Mouse (Mus musculus) MEL (cell line): ENCODE measurements around the gene Hmbs. TPM values are rescaled to one million over a fixed set of nuclear protein-coding genes. Genes with fewer than 3 reads are reported as not detected.
A peak's percentile ranks its signal among the peaks of the same experiment; 100 is the strongest.
"Not testable (repeated sequence)": the region's sequence is repeated elsewhere in the genome, so short reads cannot be mapped to it uniquely, and the experiment has no call there.

Experiments
- DNase-seq: peaks from one replicate; pipeline ENCODE4 v3.0.0; 2011; ENCODE audit warnings: low read depth, low spot score
- H3K27ac ChIP-seq: 2 replicates; pipeline ENCODE4 v1.5.1; 2012; ENCODE audit warnings: low read depth, mild to moderate bottlenecking, control low read depth, low read length, moderate library complexity; ENCODE audit not compliant: control insufficient read depth
- H3K27me3 ChIP-seq, 2 experiments: fragments of 150-350 bp in 1 of 2; sonication (generic) in 1 of 2; 2 replicates each; pipeline ENCODE4 v1.6.1; 2012; ENCODE audit warnings: low read length in 2 of 2, mild to moderate bottlenecking in 2 of 2, improper control_type of control experiment in 1 of 2, moderate library complexity in 1 of 2; ENCODE audit not compliant: insufficient read depth in 2 of 2, control insufficient read depth in 1 of 2
- H3K36me3 ChIP-seq, 2 experiments: 2 replicates each; pipeline ENCODE4 v1.6.1; 2012 to 2014; ENCODE audit warnings: low read length in 2 of 2, improper control_type of control experiment in 1 of 2, inconsistent platforms in 1 of 2, mild to moderate bottlenecking in 1 of 2; ENCODE audit not compliant: insufficient read depth in 2 of 2, control insufficient read depth in 1 of 2
- H3K4me1 ChIP-seq, 2 experiments: fragments of 150-350 bp in 1 of 2; sonication (generic) in 1 of 2; 2 replicates each; pipeline ENCODE4 v1.6.1; 2012; ENCODE audit warnings: low read length in 2 of 2, improper control_type of control experiment in 1 of 2, mild to moderate bottlenecking in 1 of 2; ENCODE audit not compliant: insufficient read depth in 2 of 2, control insufficient read depth in 1 of 2
- H3K4me3 ChIP-seq, 2 experiments: fragments of 150-350 bp in 1 of 2; sonication (generic) in 1 of 2; 2 replicates each; pipeline ENCODE4 v1.5.1; 2012; ENCODE audit warnings: low read depth in 2 of 2, low read length in 2 of 2, mild to moderate bottlenecking in 2 of 2, moderate library complexity in 2 of 2, control low read depth in 1 of 2, improper control_type of control experiment in 1 of 2; ENCODE audit not compliant: control insufficient read depth in 1 of 2, insufficient read depth in 1 of 2
- H3K79me2 ChIP-seq: 2 replicates; pipeline ENCODE4 v1.6.1; 2012; ENCODE audit warnings: mild to moderate bottlenecking, low read length, moderate library complexity; ENCODE audit not compliant: control insufficient read depth, poor library complexity, insufficient read depth
- H3K9ac ChIP-seq: 2 replicates; pipeline ENCODE4 v1.6.1; 2012; ENCODE audit warnings: low read depth, mild to moderate bottlenecking, control low read depth, low read length, moderate library complexity; ENCODE audit not compliant: control insufficient read depth, poor library complexity, severe bottlenecking
- H3K9me3 ChIP-seq: fragments of 150-350 bp; sonication (generic); replicated peaks from 2 replicates; pipeline ENCODE4 v1.6.1; 2012; ENCODE audit warnings: mild to moderate bottlenecking, low read length, improper control_type of control experiment, moderate library complexity; ENCODE audit not compliant: insufficient read depth
- BHLHE40 ChIP-seq: IDR thresholded peaks from 2 replicates; pipeline ENCODE4 v1.6.1; 2012; ENCODE audit warnings: low read depth, mild to moderate bottlenecking, inconsistent platforms, low read length, improper control_type of control experiment, borderline replicate concordance
- CHD1 ChIP-seq: IDR thresholded peaks from 2 replicates; pipeline ENCODE4 v1.6.1; 2012; ENCODE audit warnings: low read depth, mild to moderate bottlenecking, inconsistent platforms, low read length, improper control_type of control experiment
- CHD2 ChIP-seq: IDR thresholded peaks from 2 replicates; pipeline ENCODE4 v1.6.1; 2011; ENCODE audit warnings: low read length, improper control_type of control experiment
- CTCF ChIP-seq, 3 experiments: IDR thresholded peaks in 2 of 3; conservative IDR thresholded peaks in 1 of 3; 2 replicates each; pipeline ENCODE4 v1.5.1; 2011 to 2012; ENCODE audit warnings: low read length in 3 of 3, low read depth in 2 of 3, mild to moderate bottlenecking in 2 of 3, improper control_type of control experiment in 1 of 3, inconsistent platforms in 1 of 3, mixed read lengths in 1 of 3, moderate library complexity in 1 of 3; ENCODE audit not compliant: control insufficient read depth in 1 of 3, insufficient read depth in 1 of 3, poor library complexity in 1 of 3, severe bottlenecking in 1 of 3
- E2F4 ChIP-seq: IDR thresholded peaks from 2 replicates; pipeline ENCODE4 v1.6.1; 2011; ENCODE audit warnings: low read depth, low read length, improper control_type of control experiment, borderline replicate concordance
- ETS1 ChIP-seq: IDR thresholded peaks from 2 replicates; pipeline ENCODE4 v1.6.1; 2012; ENCODE audit warnings: low read depth, mild to moderate bottlenecking, inconsistent platforms, low read length, improper control_type of control experiment, moderate library complexity
- GATA1 ChIP-seq: IDR thresholded peaks from 2 replicates; pipeline ENCODE4 v1.6.1; 2011; ENCODE audit warnings: low read depth, low read length, improper control_type of control experiment
- HCFC1 ChIP-seq: IDR thresholded peaks from 2 replicates; pipeline ENCODE4 v1.6.1; 2012; ENCODE audit warnings: low read depth, mild to moderate bottlenecking, inconsistent platforms, low read length, improper control_type of control experiment, moderate library complexity
- JUND ChIP-seq: IDR thresholded peaks from 2 replicates; pipeline ENCODE4 v1.6.1; 2011; ENCODE audit warnings: low read depth, mild to moderate bottlenecking, improper control_type of control experiment, low read length
- KAT2A ChIP-seq: conservative IDR thresholded peaks from 2 replicates; pipeline ENCODE4 v1.6.1; 2012; ENCODE audit warnings: low read depth, low read length, improper control_type of control experiment, inconsistent platforms
- MAX ChIP-seq: IDR thresholded peaks from 2 replicates; pipeline ENCODE4 v1.6.1; 2011; ENCODE audit warnings: low read length, improper control_type of control experiment
- MEF2A ChIP-seq: IDR thresholded peaks from 2 replicates; pipeline ENCODE4 v1.6.1; 2014; ENCODE audit warnings: low read depth, mild to moderate bottlenecking, inconsistent platforms, low read length, improper control_type of control experiment; ENCODE audit not compliant: poor library complexity, insufficient replicate concordance, severe bottlenecking; ENCODE audit errors: extremely low read depth
- MXI1 ChIP-seq: IDR thresholded peaks from 2 replicates; pipeline ENCODE4 v1.6.1; 2011; ENCODE audit warnings: mild to moderate bottlenecking, low read depth, low read length, improper control_type of control experiment
- MYB ChIP-seq: IDR thresholded peaks from 2 replicates; pipeline ENCODE4 v1.6.1; 2011; ENCODE audit warnings: mild to moderate bottlenecking, low read depth, low read length, improper control_type of control experiment
- MYC ChIP-seq: IDR thresholded peaks from 2 replicates; pipeline ENCODE4 v1.6.1; 2011; ENCODE audit warnings: low read depth, mild to moderate bottlenecking, low read length, improper control_type of control experiment, moderate library complexity
- POLR2A ChIP-seq, 2 experiments: IDR thresholded peaks; 2 replicates each; pipeline ENCODE4 v1.6.1; 2011 to 2012; ENCODE audit warnings: low read length in 2 of 2, mild to moderate bottlenecking in 2 of 2, control low read depth in 1 of 2, improper control_type of control experiment in 1 of 2, low read depth in 1 of 2, moderate library complexity in 1 of 2; ENCODE audit not compliant: control insufficient read depth in 1 of 2, insufficient read depth in 1 of 2, poor library complexity in 1 of 2
- POLR2AphosphoS5 ChIP-seq: IDR thresholded peaks from 2 replicates; pipeline ENCODE4 v1.6.1; 2012; ENCODE audit warnings: low read depth, borderline replicate concordance, mild to moderate bottlenecking, inconsistent platforms, low read length, moderate library complexity, mixed read lengths
- RAD21 ChIP-seq: IDR thresholded peaks from 2 replicates; pipeline ENCODE4 v1.6.1; 2011; ENCODE audit warnings: mild to moderate bottlenecking, low read depth, low read length, improper control_type of control experiment
- RCOR1 ChIP-seq: IDR thresholded peaks from 2 replicates; pipeline ENCODE4 v1.6.1; 2012; ENCODE audit warnings: low read depth, mild to moderate bottlenecking, inconsistent platforms, low read length, improper control_type of control experiment
- SMC3 ChIP-seq: IDR thresholded peaks from 2 replicates; pipeline ENCODE4 v1.6.1; 2011; ENCODE audit warnings: low read depth, low read length, improper control_type of control experiment
- TBP ChIP-seq: IDR thresholded peaks from 2 replicates; pipeline ENCODE4 v1.8.0; 2011; ENCODE audit warnings: low read depth, low read length, improper control_type of control experiment
- UBTF ChIP-seq: IDR thresholded peaks from 2 replicates; pipeline ENCODE4 v1.6.1; 2012; ENCODE audit warnings: low read depth, mild to moderate bottlenecking, inconsistent platforms, low read length, improper control_type of control experiment, moderate library complexity, borderline replicate concordance; ENCODE audit not compliant: insufficient read depth
- ZNF384 ChIP-seq: IDR thresholded peaks from 2 replicates; pipeline ENCODE4 v1.6.1; 2012; ENCODE audit warnings: low read depth, mild to moderate bottlenecking, inconsistent platforms, low read length, improper control_type of control experiment
- polyA plus RNA-seq, 2 experiments: library from polyadenylated mRNA; stranded (reverse) in 1 of 2; unstranded in 1 of 2; fragments of >175 nt in 1 of 2; fragments of >200 nt in 1 of 2; gene quantifications; 2 replicates each; pipeline versions ENCODE4 v1.2.1 to v1.2.4; 2012; ENCODE audit warnings: low replicate concordance in 2 of 2, low read depth in 1 of 2; ENCODE audit not compliant: insufficient read length in 2 of 2, insufficient read depth in 1 of 2, missing spikeins in 1 of 2
- total RNA-seq: library from RNA; depleted of rRNA; stranded (reverse); fragments of 300-350 nt; gene quantifications from 2 replicates; pipeline ENCODE4 v1.2.3, GENCODE M21; 2012

The Hmbs gene
- total and polyA plus RNA-seq, 3 experiments: 138 to 145 TPM; not detected in 1

DNA sequence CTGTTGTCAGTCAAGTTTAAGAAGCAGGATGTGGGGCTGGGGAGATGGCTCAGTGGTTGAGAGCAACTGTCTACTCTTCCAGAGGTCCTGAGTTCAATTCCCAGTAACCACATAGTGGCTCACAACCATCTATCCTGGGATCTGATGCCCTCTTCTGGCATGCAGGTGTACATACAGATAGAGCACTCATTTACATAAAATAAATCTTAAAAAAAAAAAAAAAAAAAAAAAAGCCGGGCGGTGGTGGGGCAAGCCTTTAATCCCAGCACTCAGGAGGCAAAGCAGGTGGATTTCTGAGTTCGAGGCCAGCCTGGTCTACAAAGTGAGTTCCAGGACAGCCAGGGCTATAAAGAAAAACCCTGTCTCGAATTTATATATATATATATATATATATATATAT, 20.4 kb downstream of the Hmbs start:
- not testable (repeated sequence) for H3K9me3 ChIP-seq, H3K4me3 ChIP-seq, H3K9ac ChIP-seq, H3K27me3 ChIP-seq, H3K36me3 ChIP-seq, H3K27ac ChIP-seq
- Histone ChIP-seq H3K79me2 (peaks cover 19% of the 10 kb centered on the region; the same call in 1 of the 2 replicates), H3K4me1 (peaks cover 10 to 16% of the 10 kb centered on the region in 2 experiments)
- TF ChIP-seq RAD21 (peak; percentile 20), SMC3 (0 out of 2 replicates have a peak, but pooled peaks have one; percentile 15), CTCF (IDR thresholded peaks at IDR 0.05 in 2 of 3, conservative IDR thresholded peaks at IDR 0.05 in 1 of 3; ENCODE audit: control insufficient read depth in 1 of 3, insufficient read depth in 1 of 3, low read depth in 2 of 3, low read length in 3 of 3, poor library complexity in 1 of 3, severe bottlenecking in 1 of 3) (peak in 2 of 3 experiments; percentile 10 to 27; a peak in 1 of 6 replicates), ZNF384 (peak; percentile 89)
- peak; percentile 28 for DNase-seq

DNA sequence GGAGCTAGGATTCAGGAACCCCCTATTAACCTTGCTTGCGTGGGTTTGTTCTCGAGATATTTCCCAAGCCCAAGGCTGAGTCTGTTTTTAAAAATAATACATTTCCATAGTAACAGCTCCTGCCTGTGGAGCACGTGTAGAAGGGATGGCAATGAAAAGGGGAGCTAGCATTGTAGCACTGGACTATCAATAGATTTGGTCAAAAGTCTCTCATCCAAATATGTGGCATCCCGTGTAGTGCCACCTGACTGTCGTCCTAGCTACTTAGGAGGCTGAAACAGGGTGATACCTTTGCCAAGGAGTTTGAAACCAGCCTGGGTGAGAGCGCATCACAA, 23.3 kb downstream of the Hmbs start:
- peak overlapping the region; percentile 9; the same call in 1 of the 2 replicates for H3K27ac ChIP-seq

DNA sequence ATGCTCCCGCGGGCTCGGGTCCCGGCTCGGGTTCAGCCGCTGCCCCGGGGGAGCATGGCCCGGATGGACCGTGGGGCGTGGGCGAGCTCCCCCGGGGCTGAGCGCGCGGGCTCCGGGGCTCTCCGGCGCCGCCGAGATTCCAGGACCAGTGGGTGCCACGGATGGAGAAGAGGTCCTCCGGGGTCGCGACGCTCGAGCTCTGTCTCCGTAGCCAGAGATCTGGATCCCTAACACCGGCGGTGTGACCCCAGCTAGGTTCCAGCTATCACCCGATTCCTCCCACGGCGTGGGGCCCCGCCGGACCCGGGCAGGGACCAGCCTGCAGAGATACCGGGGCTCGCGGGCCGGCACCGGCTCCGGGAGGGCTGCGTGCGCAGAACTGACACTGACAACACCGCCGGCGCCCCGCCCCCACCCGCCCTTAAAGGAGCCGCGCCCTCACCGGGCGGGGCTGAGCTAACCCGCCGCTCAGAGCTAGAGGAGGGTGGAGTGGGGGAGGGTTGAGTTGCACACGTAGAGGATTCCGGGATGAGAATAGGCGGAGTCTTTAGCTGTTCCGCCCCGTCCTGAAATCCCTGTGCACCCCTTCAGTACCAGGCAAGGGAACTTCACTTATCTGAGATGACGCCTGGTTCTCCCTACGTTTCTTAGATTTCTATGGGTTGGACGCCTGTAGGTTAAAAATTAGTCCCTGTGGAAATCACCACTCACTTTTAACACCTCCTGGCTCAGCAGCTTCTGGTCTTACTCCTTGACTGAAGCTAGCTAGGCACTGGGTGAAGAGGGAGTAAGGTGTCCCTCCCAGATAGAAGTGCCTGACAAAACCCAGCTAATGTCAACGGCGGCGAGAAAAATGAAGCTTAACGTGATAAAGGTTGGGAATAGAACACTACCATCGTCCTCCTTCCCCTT, 23.9 kb downstream of the Hmbs start, which contains the start of gene C2cd2l:
TSS of gene C2cd2l (minus strand) at position 399 of the 912 bp plus-strand sequence.
- Histone ChIP-seq H3K9me3 (no peaks in the 10 kb centered on the region), H3K27me3 (no peaks in the 10 kb centered on the region), H3K27ac (peak within 1 kb of the TSS; percentile 27; the same call in 1 of the 2 replicates), H3K79me2 (peaks cover 9% of the 10 kb centered on the region; the same call in 1 of the 2 replicates), H3K9ac (peak within 1 kb of the TSS; percentile 85), H3K4me1 (peaks cover 10 to 16% of the 10 kb centered on the region in 2 experiments), H3K36me3 (peaks cover 0 to 12% of the 10 kb centered on the region in 2 experiments; a peak in 2 of 4 replicates), H3K4me3 (peak within 1 kb of the TSS; percentile 93)
- DNase-seq: peak; percentile 97
- no peak for TF ChIP-seq CHD2
- 0 out of 2 replicates have a peak, but pooled peaks have one; percentile 14 for TF ChIP-seq MYC
- no peak for TF ChIP-seq MYB
- no peak; the same call in 1 of the 2 replicates for TF ChIP-seq RCOR1
- TF ChIP-seq KAT2A: no peak
- no peak for TF ChIP-seq TBP
- no peak; the same call in 1 of the 2 replicates for TF ChIP-seq BHLHE40
- peak; percentile 80 for TF ChIP-seq HCFC1
- TF ChIP-seq JUND: no peak
- TF ChIP-seq GATA1: peak; percentile 6; the same call in 1 of the 2 replicates
- no peak for TF ChIP-seq CHD1
- TF ChIP-seq ETS1: peak; percentile 15; the same call in 1 of the 2 replicates
- 0 out of 2 replicates have a peak, but pooled peaks have one; percentile 27 for TF ChIP-seq UBTF

More for the DNA sequence above, 23.3 kb downstream of the Hmbs start:
- Histone ChIP-seq H3K9me3 (no peaks in the 10 kb centered on the region), H3K9ac (peak overlapping the region; percentile 50), H3K79me2 (peaks cover 9% of the 10 kb centered on the region; the same call in 1 of the 2 replicates), H3K4me1 (peaks cover 10 to 16% of the 10 kb centered on the region in 2 experiments), H3K27me3 (no peaks in the 10 kb centered on the region), H3K36me3 (peaks cover 0 to 12% of the 10 kb centered on the region in 2 experiments; a peak in 2 of 4 replicates), H3K4me3 (peak overlapping the region; percentile 44 to 58)
- DNase-seq: no peak
- no peak for TF ChIP-seq RAD21
- no peak for TF ChIP-seq POLR2AphosphoS5
- no peak for TF ChIP-seq UBTF
- no peak for TF ChIP-seq SMC3
- TF ChIP-seq GATA1: no peak
- no peak for TF ChIP-seq BHLHE40
- TF ChIP-seq HCFC1: no peak
- no peak for TF ChIP-seq POLR2A (IDR thresholded peaks at IDR 0.05; ENCODE audit: control insufficient read depth in 1 of 2, insufficient read depth in 1 of 2, low read depth in 1 of 2, low read length in 2 of 2, poor library complexity in 1 of 2)
- no peak for TF ChIP-seq CHD1
- no peak for TF ChIP-seq MEF2A
- TF ChIP-seq E2F4: no peak
- TF ChIP-seq MAX: peak; percentile 17; the same call in 1 of the 2 replicates
- TF ChIP-seq CTCF (IDR thresholded peaks at IDR 0.05 in 2 of 3, conservative IDR thresholded peaks at IDR 0.05 in 1 of 3; ENCODE audit: control insufficient read depth in 1 of 3, insufficient read depth in 1 of 3, low read depth in 2 of 3, low read length in 3 of 3, poor library complexity in 1 of 3, severe bottlenecking in 1 of 3): no peak
- peak; percentile 55; the same call in 1 of the 2 replicates for TF ChIP-seq MXI1
